Mouse (Mus musculus): ENCODE results near the gene Slc10a3. TPM values are rescaled to one million over a fixed set of nuclear protein-coding genes. Genes with fewer than 3 reads are reported as not detected.
"Not testable (repeated sequence)": the region's sequence is repeated elsewhere in the genome, so short reads cannot be mapped to it uniquely, and the experiment has no call there.

The Slc10a3 gene
- polyA plus RNA-seq, 1 experiment from 2014 or later = 8.3 TPM

GRCm38 (mm10) chrX:74359171-74359570, 14.0 kb downstream of the Slc10a3 start:
- no peaks in the 10 kb centered on the region for H3K9me3 ChIP-seq (ENCODE audit: control insufficient read depth, low read length)
- 53% methylated on average over 11 of the region's 11 CpGs for whole genome bisulfite sequencing

GRCm38 (mm10) chrX:74357069-74357468, 16.1 kb downstream of the Slc10a3 start:
- ATAC-seq; H3K9ac ChIP-seq (replicated peaks; ENCODE audit: low read depth, low read length); H3K27ac ChIP-seq (ENCODE audit: low read length); H3K4me3 ChIP-seq (replicated peaks; ENCODE audit: low read length); H3K4me1 ChIP-seq (replicated peaks; ENCODE audit: control insufficient read depth, insufficient read depth, low read length); H3K36me3 ChIP-seq (ENCODE audit: control insufficient read depth, insufficient read depth); H3K27me3 ChIP-seq (replicated peaks; ENCODE audit: control insufficient read depth, insufficient read depth, low read length); H3K9me3 ChIP-seq (ENCODE audit: control insufficient read depth, low read length); H3K4me2 ChIP-seq (ENCODE audit: low read length): not testable (repeated sequence)
- WGBS = 90% methylated on average over 2 of the region's 3 CpGs

More at GRCm38 (mm10) chrX:74359171-74359570, 14.0 kb downstream of the Slc10a3 start:
- Histone ChIP-seq H3K36me3 (ENCODE audit: control insufficient read depth, insufficient read depth) (no peaks in the 10 kb centered on the region), H3K4me2 (ENCODE audit: low read length) (no peak overlapping the region), H3K4me1 (replicated peaks; ENCODE audit: control insufficient read depth, insufficient read depth, low read length) (no peaks in the 10 kb centered on the region), H3K9ac (replicated peaks; ENCODE audit: low read depth, low read length) (no peak overlapping the region), H3K27me3 (replicated peaks; ENCODE audit: control insufficient read depth, insufficient read depth, low read length) (no peaks in the 10 kb centered on the region), H3K27ac (ENCODE audit: low read length) (no peak overlapping the region), H3K4me3 (replicated peaks; ENCODE audit: low read length) (no peak overlapping the region)
- ATAC-seq = no peak

GRCm38 (mm10) chrX:74353467-74353770, 19.7 kb downstream of the Slc10a3 start, which contains the start of gene Lage3:
Gene Lage3 (minus strand): TSS chrX:74353618.
- peaks cover 4% of the 10 kb centered on the region; the same call in 1 of the 2 replicates for H3K4me1 ChIP-seq (replicated peaks; ENCODE audit: control insufficient read depth, insufficient read depth, low read length)
- H3K4me2 ChIP-seq (ENCODE audit: low read length) = peak within 1 kb of the TSS; percentile 64
- H3K9me3 ChIP-seq (ENCODE audit: control insufficient read depth, low read length) = no peaks in the 10 kb centered on the region
- H3K27ac ChIP-seq (ENCODE audit: low read length) = peak within 1 kb of the TSS; percentile 31; the same call in 1 of the 2 replicates
- ATAC-seq = peak; percentile 92
- peak within 1 kb of the TSS; percentile 49 for H3K4me3 ChIP-seq (replicated peaks; ENCODE audit: low read length)
- H3K27me3 ChIP-seq (replicated peaks; ENCODE audit: control insufficient read depth, insufficient read depth, low read length) = no peaks in the 10 kb centered on the region
- H3K36me3 ChIP-seq (ENCODE audit: control insufficient read depth, insufficient read depth) = no peaks in the 10 kb centered on the region
- peak within 1 kb of the TSS; percentile 57 for H3K9ac ChIP-seq (replicated peaks; ENCODE audit: low read depth, low read length)
- 18% methylated on average over 8 of the region's 22 CpGs for WGBS

GRCm38 (mm10) chrX:74352645-74353466, 20.3 kb downstream of the Slc10a3 start:
- peak overlapping the region; percentile 49 for H3K4me3 ChIP-seq (replicated peaks; ENCODE audit: low read length)
- ATAC-seq = peak; percentile 58
- peaks cover 4% of the 10 kb centered on the region; the same call in 1 of the 2 replicates for H3K4me1 ChIP-seq (replicated peaks; ENCODE audit: control insufficient read depth, insufficient read depth, low read length)
- H3K27ac ChIP-seq (ENCODE audit: low read length) = peak overlapping the region; percentile 31; the same call in 1 of the 2 replicates
- no peaks in the 10 kb centered on the region for H3K36me3 ChIP-seq (ENCODE audit: control insufficient read depth, insufficient read depth)
- WGBS = 24% methylated on average over 13 of the region's 13 CpGs
- H3K27me3 ChIP-seq (replicated peaks; ENCODE audit: control insufficient read depth, insufficient read depth, low read length) = no peaks in the 10 kb centered on the region
- peak overlapping the region; percentile 57 for H3K9ac ChIP-seq (replicated peaks; ENCODE audit: low read depth, low read length)
- peak overlapping the region; percentile 64 for H3K4me2 ChIP-seq (ENCODE audit: low read length)
- H3K9me3 ChIP-seq (ENCODE audit: control insufficient read depth, low read length) = no peaks in the 10 kb centered on the region

GRCm38 (mm10) chrX:74330166-74330930, 42.8 kb downstream of the Slc10a3 start:
- Histone ChIP-seq H3K9ac (replicated peaks; ENCODE audit: low read depth, low read length) (peak overlapping the region; percentile 72), H3K4me2 (ENCODE audit: low read length) (peak overlapping the region; percentile 71), H3K9me3 (ENCODE audit: control insufficient read depth, low read length) (no peaks in the 10 kb centered on the region), H3K36me3 (ENCODE audit: control insufficient read depth, insufficient read depth) (no peaks in the 10 kb centered on the region), H3K4me1 (replicated peaks; ENCODE audit: control insufficient read depth, insufficient read depth, low read length) (peaks cover 35% of the 10 kb centered on the region), H3K4me3 (replicated peaks; ENCODE audit: low read length) (peak overlapping the region; percentile 48), H3K27me3 (replicated peaks; ENCODE audit: control insufficient read depth, insufficient read depth, low read length) (no peaks in the 10 kb centered on the region), H3K27ac (ENCODE audit: low read length) (peak overlapping the region; percentile 92)
- ATAC-seq = no peak
- WGBS = 21% methylated on average over 2 of the region's 2 CpGs

GRCm38 (mm10) chrX:74329215-74329671, 43.9 kb downstream of the Slc10a3 start:
- Histone ChIP-seq H3K9me3 (ENCODE audit: control insufficient read depth, low read length) (no peaks in the 10 kb centered on the region), H3K9ac (replicated peaks; ENCODE audit: low read depth, low read length) (peak overlapping the region; percentile 72), H3K4me2 (ENCODE audit: low read length) (peak overlapping the region; percentile 71), H3K27me3 (replicated peaks; ENCODE audit: control insufficient read depth, insufficient read depth, low read length) (no peaks in the 10 kb centered on the region), H3K36me3 (ENCODE audit: control insufficient read depth, insufficient read depth) (no peaks in the 10 kb centered on the region), H3K27ac (ENCODE audit: low read length) (peak overlapping the region; percentile 92), H3K4me3 (replicated peaks; ENCODE audit: low read length) (peak overlapping the region; percentile 48), H3K4me1 (replicated peaks; ENCODE audit: control insufficient read depth, insufficient read depth, low read length) (peaks cover 35% of the 10 kb centered on the region)
- WGBS = 25% methylated on average over 10 of the region's 10 CpGs
- ATAC-seq = peak; percentile 60

- H3K4me1 ChIP-seq (replicated peaks; ENCODE audit: control insufficient read depth, insufficient read depth, low read length) = peaks cover 32% of the 10 kb centered on the region
Measured at GRCm38 (mm10) chrX:74328725-74329161, 44.4 kb downstream of the Slc10a3 start, which contains the start of gene Plxna3. Gene Plxna3 (plus strand): TSS chrX:74329066.

More at GRCm38 (mm10) chrX:74328725-74329161, 44.4 kb downstream of the Slc10a3 start, which contains the start of gene Plxna3:
- 22% methylated on average over 20 of the region's 30 CpGs for WGBS
- no peaks in the 10 kb centered on the region for H3K36me3 ChIP-seq (ENCODE audit: control insufficient read depth, insufficient read depth)
- H3K27ac ChIP-seq (ENCODE audit: low read length) = peak within 1 kb of the TSS; percentile 92
- H3K9me3 ChIP-seq (ENCODE audit: control insufficient read depth, low read length) = no peaks in the 10 kb centered on the region
- peak within 1 kb of the TSS; percentile 72 for H3K9ac ChIP-seq (replicated peaks; ENCODE audit: low read depth, low read length)
- peak; percentile 91 for ATAC-seq
- peak within 1 kb of the TSS; percentile 48 for H3K4me3 ChIP-seq (replicated peaks; ENCODE audit: low read length)
- no peaks in the 10 kb centered on the region for H3K27me3 ChIP-seq (replicated peaks; ENCODE audit: control insufficient read depth, insufficient read depth, low read length)
- peak within 1 kb of the TSS; percentile 71 for H3K4me2 ChIP-seq (ENCODE audit: low read length)

Measured in forebrain, embryonic 16.5 days (tissue).